Mouse (Mus musculus) bone marrow, adult 2 months (tissue): ENCODE measurements at regions not wholly inside any gene's neighbourhood (a gene's known extent, or its start where the extent isn't known, plus 50 kb on each side); places are given as distances from the start of the nearest gene placed in this dataset.

ENCODE experiments used
- CTCF ChIP-seq: fragments of 200-500 bp; IDR thresholded peaks from 2 replicates; pipeline ENCODE4 v1.5.1; 2011; ENCODE audit warnings: low read length, control low read depth; ENCODE audit not compliant: control insufficient read depth, insufficient read depth
- POLR2A ChIP-seq: fragments of 200-500 bp; IDR thresholded peaks from 2 replicates; pipeline ENCODE4 v1.6.1; 2011; ENCODE audit warnings: low read depth, mild to moderate bottlenecking, control low read depth, low read length, borderline replicate concordance; ENCODE audit not compliant: control insufficient read depth

GRCm38 (mm10) chr12:106955778-106956177 is 532.7 kb upstream of the 3110018I06Rik start:
- TF ChIP-seq POLR2A = no peak
- TF ChIP-seq CTCF = no peak
